Comparison of ENCODE assay signal across 11 mouse cellular contexts in the genomic region with DNA sequence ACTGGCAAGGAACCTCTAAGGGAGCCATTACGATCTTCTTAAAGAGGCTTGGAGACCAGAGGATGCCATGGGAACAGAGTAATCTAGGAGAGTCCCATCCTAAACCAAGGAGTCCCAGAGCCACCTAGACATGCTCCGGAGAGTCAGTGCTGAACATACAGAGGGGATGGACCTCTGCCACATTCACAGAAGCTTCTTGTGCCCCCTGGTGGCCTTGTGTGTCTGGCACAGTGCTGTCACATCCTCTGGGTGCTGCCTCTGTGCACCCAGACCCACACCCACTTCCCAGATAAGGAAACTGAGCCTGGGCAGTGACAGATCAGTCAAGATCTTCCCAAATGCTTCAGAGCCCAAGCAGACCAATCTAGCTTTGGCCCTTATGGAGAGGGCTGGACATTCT. TPM values are rescaled to one million over a fixed set of nuclear protein-coding genes. Genes with fewer than 3 reads are reported as not detected.
DNase-seq lines count a peak whose midpoint lies in the region; ATAC-seq and TF ChIP-seq lines count a peak whose summit lies in the region.
"Had no signal": no experiment of that assay in that cellular context is flagged by ENCODE, and none has a peak within 500 bp of the region (broad histone marks: within the 10 kb centered on the region; RNA-seq: fewer than 3 reads in every experiment).

No protein-coding gene starts in this region.

- H3K4me2 ChIP-seq in forebrain, postnatal 0 days (ENCODE audit: low read depth) = no peak overlapping the region
- H3K4me2 ChIP-seq in forebrain, embryonic 15.5 days (replicated peaks) = no peak overlapping the region
- no peak overlapping the region for H3K4me2 ChIP-seq in liver, embryonic 13.5 days
- H3K4me2 ChIP-seq: neural tube, embryonic 15.5 days had no signal

- no peaks in the 10 kb centered on the region for H3K4me1 ChIP-seq in forebrain, postnatal 0 days (ENCODE audit: insufficient read depth)
- H3K4me1 ChIP-seq in forebrain, embryonic 15.5 days = 0 out of 2 replicates have a peak, but pooled peaks cover 1% of the 10 kb centered on the region
- no peaks in the 10 kb centered on the region for H3K4me1 ChIP-seq in liver, embryonic 13.5 days (replicated peaks)

- H3K36me3 ChIP-seq in forebrain, postnatal 0 days (ENCODE audit: insufficient read depth) = no peaks in the 10 kb centered on the region
- H3K36me3 ChIP-seq in forebrain, embryonic 15.5 days = no peaks in the 10 kb centered on the region
- no peaks in the 10 kb centered on the region for H3K36me3 ChIP-seq in liver, embryonic 13.5 days
- H3K36me3 ChIP-seq: neural tube, embryonic 15.5 days had no signal

- DNase-seq in forebrain, postnatal 0 days = no peak
- peak; percentile 9 to 12 for DNase-seq in spleen, postnatal 36 days (ENCODE audit: low spot score in 2 of 2)
- DNase-seq in spleen, postnatal 4 days (ENCODE audit: low spot score in 2 of 2) = no peak
- DNase-seq in liver, embryonic 13.5 days = peak; percentile 8
- no peak for DNase-seq in urinary bladder, postnatal 4 days (ENCODE audit: low spot score in 2 of 2)
- no peak for DNase-seq in right cerebral cortex, postnatal 14 days
- DNase-seq: gastrocnemius, postnatal 14 days had no signal

- H3K4me3 ChIP-seq in forebrain, postnatal 0 days (ENCODE audit: low read depth, low read length) = no peak overlapping the region
- no peak overlapping the region for H3K4me3 ChIP-seq in forebrain, embryonic 15.5 days
- H3K4me3 ChIP-seq in liver, embryonic 13.5 days (replicated peaks) = no peak overlapping the region
- H3K4me3 ChIP-seq: neural tube, embryonic 15.5 days had no signal

- no peak for ATAC-seq in forebrain, postnatal 0 days
- ATAC-seq in forebrain, embryonic 15.5 days (replicated peaks) = no peak
- ATAC-seq in liver, embryonic 13.5 days (ENCODE audit: low read depth) = no peak
- no peak for ATAC-seq in monocyte, adult 5-6 weeks (replicated peaks; ENCODE audit: insufficient number of reproducible peaks, low FRiP score, low TSS enrichment, poor library complexity, severe bottlenecking)

- WGBS in forebrain, postnatal 0 days = 77% methylated on average over 2 of the region's 2 CpGs
- 83% methylated on average over 2 of the region's 2 CpGs for WGBS in forebrain, embryonic 15.5 days
- WGBS in liver, embryonic 13.5 days (ENCODE audit: insufficient replicate concordance) = 76% methylated on average over 2 of the region's 2 CpGs

- no peak overlapping the region for H3K27ac ChIP-seq in forebrain, postnatal 0 days (ENCODE audit: low read depth, low read length)
- H3K27ac ChIP-seq in forebrain, embryonic 15.5 days (replicated peaks) = no peak overlapping the region
- no peak overlapping the region for H3K27ac ChIP-seq in liver, embryonic 13.5 days
- H3K27ac ChIP-seq: neural tube, embryonic 15.5 days had no signal

- TF ChIP-seq CTCF in forebrain, postnatal 0 days (IDR thresholded peaks at IDR 0.05; ENCODE audit: low read depth) = peak; percentile 40; the same call in 1 of the 2 replicates

- H3K9ac ChIP-seq in forebrain, postnatal 0 days = no peak overlapping the region
- H3K9ac ChIP-seq in forebrain, embryonic 15.5 days (replicated peaks) = no peak overlapping the region
- no peak overlapping the region for H3K9ac ChIP-seq in liver, embryonic 13.5 days
- H3K9ac ChIP-seq: neural tube, embryonic 15.5 days had no signal

- no peaks in the 10 kb centered on the region for H3K9me3 ChIP-seq in forebrain, postnatal 0 days (ENCODE audit: low read length)
- no peaks in the 10 kb centered on the region for H3K9me3 ChIP-seq in forebrain, embryonic 15.5 days
- H3K9me3 ChIP-seq in liver, embryonic 13.5 days (replicated peaks) = no peaks in the 10 kb centered on the region
- H3K9me3 ChIP-seq: neural tube, embryonic 15.5 days had no signal

- H3K27me3 ChIP-seq in forebrain, postnatal 0 days (ENCODE audit: insufficient read depth, low read length) = no peaks in the 10 kb centered on the region
- no peaks in the 10 kb centered on the region for H3K27me3 ChIP-seq in forebrain, embryonic 15.5 days
- 0 out of 2 replicates have a peak, but pooled peaks cover 3% of the 10 kb centered on the region for H3K27me3 ChIP-seq in liver, embryonic 13.5 days
- H3K27me3 ChIP-seq: neural tube, embryonic 15.5 days had no signal

RNA-seq across cellular contexts. Expression of a gene that starts 1.6 kb away (rescaled TPM):
- total RNA-seq in forebrain, postnatal 0 days (2014; rRNA removed) = not detected in 2 replicates
- not detected in 2 replicates for polyA plus RNA-seq in forebrain, postnatal 0 days (2015; fragmentation: Nextera tagmentation; extraction: Ambion mirVana)
- polyA plus RNA-seq in forebrain, embryonic 15.5 days (2015; fragmentation: Nextera tagmentation; extraction: Ambion mirVana) = not detected in 2 replicates
- polyA plus RNA-seq in liver, embryonic 13.5 days (2015; fragmentation: Nextera tagmentation; extraction: Ambion mirVana) = not detected in 2 replicates
- total RNA-seq in monocyte, adult 5-6 weeks (2017) = not detected in 3 replicates
- total RNA-seq: left cerebral cortex, postnatal 14 days had no signal
- polyA plus RNA-seq: neural tube, embryonic 15.5 days had no signal

RNA-seq across cellular contexts. Expression of a gene that starts 29.5 kb away (rescaled TPM):
- 5.5 and 5.6 TPM in 2 replicates for total RNA-seq in forebrain, postnatal 0 days (2014; rRNA removed)
- polyA plus RNA-seq in forebrain, postnatal 0 days (2015; fragmentation: Nextera tagmentation; extraction: Ambion mirVana) = 3.7 and 4.0 TPM in 2 replicates
- polyA plus RNA-seq in forebrain, embryonic 15.5 days (2015; fragmentation: Nextera tagmentation; extraction: Ambion mirVana) = 0.75 and 0.80 TPM in 2 replicates
- 66.9 and 77.0 TPM in 2 replicates for polyA plus RNA-seq in liver, embryonic 13.5 days (2015; fragmentation: Nextera tagmentation; extraction: Ambion mirVana)
- not detected in 3 replicates for total RNA-seq in monocyte, adult 5-6 weeks (2017)
- total RNA-seq: gastrocnemius, postnatal 14 days had no signal

Comparison
In these comparisons a context has a peak if more than half of its experiments do, and no peak if none do; other contexts are left out.
1. DNase-seq: peak in spleen, postnatal 36 days (2 of 2) and liver, embryonic 13.5 days (single experiment); none in forebrain, postnatal 0 days (single experiment), spleen, postnatal 4 days (0 of 2), urinary bladder, postnatal 4 days (0 of 2) and right cerebral cortex, postnatal 14 days (single experiment).
2. RNA of a gene that starts 29.5 kb away (polyA plus RNA-seq): 66.9 to 77.0 TPM in liver, embryonic 13.5 days; 3.7 to 4.0 TPM in forebrain, postnatal 0 days and 0.75 to 0.80 TPM in forebrain, embryonic 15.5 days; every median in the first group is over 10 times any median in the second.